Mouse (Mus musculus): ENCODE data around the gene Mrc1.

Mrc1 gene

GRCm38 (mm10) chr2:14312505-14313380 lies 83.6 kb downstream of the Mrc1 start:
- Histone ChIP-seq H3K4me1 (replicated peaks; ENCODE audit: low read depth, low read length) (no peaks in the 10 kb centered on the region), H3K9me3 (ENCODE audit: low read length) (peaks cover 7% of the 10 kb centered on the region; the same call in 1 of the 2 replicates), H3K4me3 (replicated peaks; ENCODE audit: low read length) (no peak overlapping the region), H3K27me3 (ENCODE audit: insufficient read depth, low read length) (no peaks in the 10 kb centered on the region), H3K36me3 (ENCODE audit: insufficient read depth, low read length) (no peaks in the 10 kb centered on the region)
- TF ChIP-seq POU5F1 (IDR thresholded peaks at IDR 0.05; ENCODE audit: borderline replicate concordance, low read length) (no peak), CTCF (conservative IDR thresholded peaks at IDR 0.05; ENCODE audit: low read length) (no peak), NANOG (IDR thresholded peaks at IDR 0.05; ENCODE audit: borderline replicate concordance, low read length) (no peak)

GRCm38 (mm10) chr2:14315113-14315512 lies 85.9 kb downstream of the Mrc1 start:
- no peak overlapping the region for H3K4me3 ChIP-seq (replicated peaks; ENCODE audit: low read length)
- no peaks in the 10 kb centered on the region for H3K36me3 ChIP-seq (ENCODE audit: insufficient read depth, low read length)
- TF ChIP-seq CTCF (conservative IDR thresholded peaks at IDR 0.05; ENCODE audit: low read length), result no peak
- TF ChIP-seq POU5F1 (IDR thresholded peaks at IDR 0.05; ENCODE audit: borderline replicate concordance, low read length), result no peak
- no peak for TF ChIP-seq NANOG (IDR thresholded peaks at IDR 0.05; ENCODE audit: borderline replicate concordance, low read length)
- H3K27me3 ChIP-seq (ENCODE audit: insufficient read depth, low read length), result no peaks in the 10 kb centered on the region
- peaks cover 9% of the 10 kb centered on the region; the same call in 1 of the 2 replicates for H3K9me3 ChIP-seq (ENCODE audit: low read length)
- H3K4me1 ChIP-seq (replicated peaks; ENCODE audit: low read depth, low read length), result no peaks in the 10 kb centered on the region

GRCm38 (mm10) chr2:14341652-14342308 lies 112.6 kb downstream of the Mrc1 start:
- no peaks in the 10 kb centered on the region for H3K27me3 ChIP-seq (ENCODE audit: insufficient read depth, low read length)
- H3K4me3 ChIP-seq (replicated peaks; ENCODE audit: low read length), result no peak overlapping the region
- no peak for TF ChIP-seq POU5F1 (IDR thresholded peaks at IDR 0.05; ENCODE audit: borderline replicate concordance, low read length)
- H3K36me3 ChIP-seq (ENCODE audit: insufficient read depth, low read length), result no peaks in the 10 kb centered on the region
- peaks cover 29% of the 10 kb centered on the region for H3K9me3 ChIP-seq (ENCODE audit: low read length)
- H3K4me1 ChIP-seq (replicated peaks; ENCODE audit: low read depth, low read length), result no peaks in the 10 kb centered on the region

- TF ChIP-seq NANOG (IDR thresholded peaks at IDR 0.05; ENCODE audit: borderline replicate concordance, low read length), result no peak
- no peak for TF ChIP-seq POU5F1 (IDR thresholded peaks at IDR 0.05; ENCODE audit: borderline replicate concordance, low read length)
- TF ChIP-seq CTCF (conservative IDR thresholded peaks at IDR 0.05; ENCODE audit: low read length), result no peak
- H3K9me3 ChIP-seq (ENCODE audit: low read length), result peaks cover 29% of the 10 kb centered on the region
- H3K4me3 ChIP-seq (replicated peaks; ENCODE audit: low read length), result no peak overlapping the region
These were observed 113.2 kb downstream of the Mrc1 start for GRCm38 (mm10) chr2:14342309-14342839.

More at GRCm38 (mm10) chr2:14342309-14342839, 113.2 kb downstream of the Mrc1 start:
- H3K36me3 ChIP-seq (ENCODE audit: insufficient read depth, low read length), result no peaks in the 10 kb centered on the region
- H3K27me3 ChIP-seq (ENCODE audit: insufficient read depth, low read length), result no peaks in the 10 kb centered on the region
- no peaks in the 10 kb centered on the region for H3K4me1 ChIP-seq (replicated peaks; ENCODE audit: low read depth, low read length)

Measured in E14TG2a.4 (cell line).